Mouse (Mus musculus) Patski (cell line): ENCODE results near the gene Med13l. TPM values are rescaled to one million over a fixed set of nuclear protein-coding genes. Genes with fewer than 3 reads are reported as not detected.
A peak's percentile ranks its signal among the peaks of the same experiment; 100 is the strongest.

Source experiments
- ATAC-seq: fragments of 100-300 bp; one replicate; pipeline ENCODE4 v1.8.0; 2021
- CTCF ChIA-PET: fragments of 350-600 bp; sonication (Branson Sonifier 250); formaldehyde crosslinking; loops from one replicate; lab custom pipeline; 2022; ENCODE audit warnings: inconsistent platforms; lab: Charles Lee
- POLR2A ChIA-PET: fragments of 350-600 bp; sonication (Branson Sonifier 250); formaldehyde crosslinking; loops from one replicate; lab custom pipeline; 2022; ENCODE audit warnings: antibody characterized with exemption, inconsistent platforms; lab: Charles Lee
- DNase-seq: peaks from one replicate; pipeline ENCODE4 v3.0.0-alpha.2; 2011; ENCODE audit warnings: low read depth, low spot score
- H3K27me3 ChIP-seq: fragments of 371-371 bp; one replicate; pipeline ENCODE4 v1.5.1; 2021
- CTCF ChIP-seq: fragments of 100-300 bp; IDR thresholded peaks from one replicate; pipeline ENCODE4 v1.5.1; 2021
- in situ Hi-C: fragments of 300-500 bp; cut with MboI; formaldehyde crosslinking; loops from 3 replicates; pipeline ENCODE4 v1.11.1; 2018; ENCODE audit warnings: low pct_unique_long_range_greater_than_20kb, mixed read lengths
- polyA plus RNA-seq: library from polyadenylated mRNA; unstranded; gene quantifications from one replicate; pipeline ENCODE4 v1.2.3, GENCODE M21; 2021

Med13l gene
- polyA plus RNA-seq, 1 experiment from 2014 or later = 35.3 TPM

- CTCF ChIA-PET = interaction anchor here (1.2 to 1.3 kb wide), 3 partner anchors 10 to 26 kb away, joined by 3 to 7 read pairs (median 4); no protein-coding TSS in a partner anchor
- no peak for ATAC-seq
- no peak for DNase-seq
- POLR2A ChIA-PET = interaction anchor here (0.6 to 1.1 kb wide), 2 partner anchors 9 to 1958 kb away, joined by 3 to 4 read pairs; no protein-coding TSS in a partner anchor
- in situ Hi-C loops = no loop called here
- H3K27me3 ChIP-seq = no peaks in the 10 kb centered on the region
- no peak for TF ChIP-seq CTCF
Observed at GRCm38 (mm10) chr5:118620330-118620910, 59.9 kb downstream of the Med13l start.

GRCm38 (mm10) chr5:118621877-118622276 lies 61.4 kb downstream of the Med13l start:
- POLR2A ChIA-PET = no interaction called here
- DNase-seq = no peak
- in situ Hi-C loops = no loop called here

GRCm38 (mm10) chr5:118622346-118622745 lies 61.9 kb downstream of the Med13l start:
- ATAC-seq (no peak), DNase-seq (no peak)
- in situ Hi-C loops = no loop called here
- POLR2A ChIA-PET = no interaction called here
- CTCF ChIA-PET = interaction anchor here (1.2 kb wide), 1 partner anchor 16 kb away, joined by 3 read pairs; no protein-coding TSS in a partner anchor
- H3K27me3 ChIP-seq = no peaks in the 10 kb centered on the region
- TF ChIP-seq CTCF = no peak

More at GRCm38 (mm10) chr5:118621877-118622276, 61.4 kb downstream of the Med13l start:
- CTCF ChIA-PET = interaction anchor here (0.9 to 1.2 kb wide), 2 partner anchors 8 to 16 kb away, joined by 3 read pairs; no protein-coding TSS in a partner anchor
- no peaks in the 10 kb centered on the region for H3K27me3 ChIP-seq
- no peak for TF ChIP-seq CTCF
- no peak for ATAC-seq

GRCm38 (mm10) chr5:118623797-118624196 lies 63.3 kb downstream of the Med13l start:
- no peak for TF ChIP-seq CTCF
- ATAC-seq = no peak
- DNase-seq = no peak
- POLR2A ChIA-PET = no interaction called here
- H3K27me3 ChIP-seq = no peaks in the 10 kb centered on the region
- CTCF ChIA-PET = interaction anchor here (1.0 to 1.2 kb wide), 2 partner anchors 31 to 34 kb away, joined by 3 read pairs; no protein-coding TSS in a partner anchor
- in situ Hi-C loops = no loop called here

- ATAC-seq (no peak), DNase-seq (no peak)
- no peaks in the 10 kb centered on the region for H3K27me3 ChIP-seq
- TF ChIP-seq CTCF = no peak
- ChIA-PET CTCF (interaction anchor here (1.1 kb wide), 1 partner anchor 17 kb away, joined by 3 read pairs; no protein-coding TSS in a partner anchor), POLR2A (no interaction called here)
- in situ Hi-C loops = no loop called here
Observed at GRCm38 (mm10) chr5:118627630-118628029, 67.2 kb downstream of the Med13l start.

GRCm38 (mm10) chr5:118628211-118628610 lies 67.7 kb downstream of the Med13l start:
- no peak for TF ChIP-seq CTCF
- CTCF ChIA-PET = interaction anchor here (1.1 kb wide), 1 partner anchor 17 kb away, joined by 3 read pairs; no protein-coding TSS in a partner anchor
- DNase-seq (no peak), ATAC-seq (no peak)
- POLR2A ChIA-PET = interaction anchor here (0.6 kb wide), 1 partner anchor 30 kb away, joined by 3 read pairs; no protein-coding TSS in a partner anchor
- no peaks in the 10 kb centered on the region for H3K27me3 ChIP-seq
- in situ Hi-C loops = no loop called here

- ATAC-seq (no peak), DNase-seq (no peak)
- ChIA-PET POLR2A (no interaction called here), CTCF (interaction anchor here (0.9 to 1.3 kb wide), 2 partner anchors 39 to 124 kb away, joined by 3 read pairs; no protein-coding TSS in a partner anchor)
- H3K27me3 ChIP-seq = no peaks in the 10 kb centered on the region
- TF ChIP-seq CTCF = no peak
- in situ Hi-C loops = no loop called here
Observed at GRCm38 (mm10) chr5:118632346-118632745, 71.9 kb downstream of the Med13l start.

GRCm38 (mm10) chr5:118633106-118633505 lies 72.6 kb downstream of the Med13l start:
- ChIA-PET POLR2A (no interaction called here), CTCF (no interaction called here)

GRCm38 (mm10) chr5:118635476-118636187 lies 75.2 kb downstream of the Med13l start:
- POLR2A ChIA-PET = no interaction called here

More at GRCm38 (mm10) chr5:118633106-118633505, 72.6 kb downstream of the Med13l start:
- TF ChIP-seq CTCF = no peak
- ATAC-seq (no peak), DNase-seq (no peak)
- in situ Hi-C loops = no loop called here
- H3K27me3 ChIP-seq = no peaks in the 10 kb centered on the region

More at GRCm38 (mm10) chr5:118635476-118636187, 75.2 kb downstream of the Med13l start:
- TF ChIP-seq CTCF = no peak
- in situ Hi-C loops = no loop called here
- no peak for DNase-seq
- H3K27me3 ChIP-seq = no peaks in the 10 kb centered on the region
- CTCF ChIA-PET = interaction anchor here (0.6 kb wide), 1 partner anchor 40 kb away, joined by 3 read pairs; no protein-coding TSS in a partner anchor
- peak; percentile 37 for ATAC-seq
